Mouse (Mus musculus) limb, embryonic 10.5 days (tissue): ENCODE measurements around the gene Myrf. TPM values are rescaled to one million over a fixed set of nuclear protein-coding genes. Genes with fewer than 3 reads are reported as not detected.
A peak's percentile ranks its signal among the peaks of the same experiment; 100 is the strongest.

ENCODE experiments used
- DNase-seq: peaks from one replicate; pipeline ENCODE4 v3.0.0-alpha.2; 2017; ENCODE audit warnings: low spot score
- H3K27ac ChIP-seq: fragments of 300-500 bp; sonication (generic); 2 replicates; pipeline ENCODE4 v1.5.1; 2016; ENCODE audit warnings: mild to moderate bottlenecking
- H3K27me3 ChIP-seq: fragments of 300-500 bp; sonication (generic); 2 replicates; pipeline ENCODE4 v1.6.1; 2016; ENCODE audit warnings: low read depth, mild to moderate bottlenecking; ENCODE audit not compliant: poor library complexity, severe bottlenecking
- H3K36me3 ChIP-seq: fragments of 300-500 bp; sonication (generic); 2 replicates; pipeline ENCODE4 v1.6.1; 2016; ENCODE audit warnings: mild to moderate bottlenecking, moderate library complexity
- H3K4me1 ChIP-seq: fragments of 300-500 bp; sonication (generic); 2 replicates; pipeline ENCODE4 v1.6.1; 2016
- H3K4me3 ChIP-seq: fragments of 300-500 bp; sonication (generic); 2 replicates; pipeline ENCODE4 v1.5.1; 2016; ENCODE audit warnings: mild to moderate bottlenecking, moderate library complexity
- H3K9me3 ChIP-seq: fragments of 300-500 bp; sonication (generic); replicated peaks from 2 replicates; pipeline ENCODE4 v1.6.1; 2016; ENCODE audit warnings: mild to moderate bottlenecking
- WGBS: fragments of 180-500 bp; shearing (Covaris S2); methylation state at CpG from one replicate; pipeline ENCODE4 v1.1.7; 2016; 5-methylcytosine and 5-hydroxymethylcytosine counted together
- polyA plus RNA-seq: library from polyadenylated mRNA; unstranded; fragments of >200 nt; fragmentation: Nextera tagmentation; extraction: Ambion mirVana; gene quantifications from 2 replicates; pipeline ENCODE4 v1.2.1, GENCODE M21; 2016

The Myrf gene
- polyA plus RNA-seq, 1 experiment from 2014 or later, result 6.8 TPM

- Histone ChIP-seq H3K36me3 (peaks cover 31% of the 10 kb centered on the region), H3K4me3 (no peak overlapping the region), H3K9me3 (no peaks in the 10 kb centered on the region), H3K27ac (0 out of 2 replicates have a peak overlapping the region, but pooled peaks have one; percentile 12), H3K27me3 (no peaks in the 10 kb centered on the region), H3K4me1 (peaks cover 30% of the 10 kb centered on the region)
- no peak for DNase-seq
- WGBS, result 70% methylated on average over 6 of the region's 6 CpGs
Observed at GRCm38 (mm10) chr19:10219593-10219992, 21.0 kb downstream of the Myrf start.

- WGBS, result 61% methylated on average over 3 of the region's 3 CpGs
- H3K4me1 ChIP-seq, result peaks cover 30% of the 10 kb centered on the region
- peak; percentile 70 for DNase-seq
- no peaks in the 10 kb centered on the region for H3K27me3 ChIP-seq
- H3K4me3 ChIP-seq, result no peak overlapping the region
- H3K9me3 ChIP-seq, result no peaks in the 10 kb centered on the region
- peaks cover 32% of the 10 kb centered on the region for H3K36me3 ChIP-seq
- H3K27ac ChIP-seq, result 0 out of 2 replicates have a peak overlapping the region, but pooled peaks have one; percentile 12
Observed at GRCm38 (mm10) chr19:10219108-10219507, 21.4 kb downstream of the Myrf start.

- Histone ChIP-seq H3K27me3 (no peaks in the 10 kb centered on the region), H3K9me3 (no peaks in the 10 kb centered on the region), H3K36me3 (peaks cover 56% of the 10 kb centered on the region), H3K4me1 (peaks cover 8% of the 10 kb centered on the region), H3K4me3 (no peak overlapping the region), H3K27ac (no peak overlapping the region)
- 78% methylated on average over 8 of the region's 8 CpGs for WGBS
- DNase-seq, result no peak
Observed at GRCm38 (mm10) chr19:10216101-10216500, 24.4 kb downstream of the Myrf start.

- H3K4me1 ChIP-seq, result 0 out of 2 replicates have a peak, but pooled peaks cover 7% of the 10 kb centered on the region
- H3K27ac ChIP-seq, result no peak overlapping the region
- H3K36me3 ChIP-seq, result peaks cover 69% of the 10 kb centered on the region
- H3K9me3 ChIP-seq, result no peaks in the 10 kb centered on the region
- H3K4me3 ChIP-seq, result no peak overlapping the region
- WGBS, result 93% methylated on average over 10 of the region's 10 CpGs
- no peaks in the 10 kb centered on the region for H3K27me3 ChIP-seq
- no peak for DNase-seq
Observed at GRCm38 (mm10) chr19:10213796-10214471, 26.6 kb downstream of the Myrf start.

- 89% methylated on average over 4 of the region's 4 CpGs for WGBS
- peaks cover 89% of the 10 kb centered on the region for H3K36me3 ChIP-seq
- no peak overlapping the region for H3K4me3 ChIP-seq
- H3K9me3 ChIP-seq, result no peaks in the 10 kb centered on the region
- H3K27ac ChIP-seq, result no peak overlapping the region
- no peaks in the 10 kb centered on the region for H3K27me3 ChIP-seq
- no peaks in the 10 kb centered on the region for H3K4me1 ChIP-seq
- DNase-seq, result no peak
Observed at GRCm38 (mm10) chr19:10210885-10211284, 29.7 kb downstream of the Myrf start.

GRCm38 (mm10) chr19:10208851-10209250 is 31.7 kb downstream of the Myrf start:
- H3K27ac ChIP-seq, result no peak overlapping the region
- no peak for DNase-seq
- H3K27me3 ChIP-seq, result no peaks in the 10 kb centered on the region
- peaks cover 8% of the 10 kb centered on the region for H3K4me1 ChIP-seq
- H3K36me3 ChIP-seq, result peaks cover 81% of the 10 kb centered on the region
- WGBS, result 89% methylated on average over 3 of the region's 3 CpGs
- H3K4me3 ChIP-seq, result no peak overlapping the region
- no peaks in the 10 kb centered on the region for H3K9me3 ChIP-seq

GRCm38 (mm10) chr19:10205051-10205450 is 35.5 kb downstream of the Myrf start:
- Histone ChIP-seq H3K27me3 (no peaks in the 10 kb centered on the region), H3K4me3 (peak overlapping the region; percentile 94), H3K4me1 (peaks cover 16% of the 10 kb centered on the region), H3K27ac (no peak overlapping the region), H3K36me3 (peaks cover 64% of the 10 kb centered on the region), H3K9me3 (no peaks in the 10 kb centered on the region)
- DNase-seq, result no peak
- 77% methylated on average over 6 of the region's 6 CpGs for WGBS

GRCm38 (mm10) chr19:10204616-10205001 is 35.9 kb downstream of the Myrf start:
- no peak for DNase-seq
- peak overlapping the region; percentile 93 for H3K27ac ChIP-seq
- H3K9me3 ChIP-seq, result no peaks in the 10 kb centered on the region
- peak overlapping the region; percentile 94 for H3K4me3 ChIP-seq
- no peaks in the 10 kb centered on the region for H3K27me3 ChIP-seq
- H3K4me1 ChIP-seq, result peaks cover 16% of the 10 kb centered on the region
- H3K36me3 ChIP-seq, result peaks cover 64% of the 10 kb centered on the region
- WGBS, result 2% methylated on average over 5 of the region's 5 CpGs

GRCm38 (mm10) chr19:10203848-10204615 is 36.5 kb downstream of the Myrf start, which contains the start of the genes Tmem258 and Fen1:
Gene Tmem258 (plus strand): TSS chr19:10204014.
Gene Fen1 (minus strand): TSS chr19:10204169.
- H3K4me1 ChIP-seq, result peaks cover 16% of the 10 kb centered on the region
- H3K9me3 ChIP-seq, result no peaks in the 10 kb centered on the region
- H3K36me3 ChIP-seq, result peaks cover 64% of the 10 kb centered on the region
- no peaks in the 10 kb centered on the region for H3K27me3 ChIP-seq
- peak; percentile 94 for DNase-seq
- H3K27ac ChIP-seq, result peak within 1 kb of the TSS; percentile 93
- H3K4me3 ChIP-seq, result peak within 1 kb of the TSS; percentile 94
- WGBS, result under 1% methylated on average over 40 of the region's 40 CpGs

GRCm38 (mm10) chr19:10203146-10203847 is 37.3 kb downstream of the Myrf start:
- Histone ChIP-seq H3K36me3 (peaks cover 64% of the 10 kb centered on the region), H3K27ac (peak overlapping the region; percentile 93)
- WGBS, result 2% methylated on average over 23 of the region's 23 CpGs

GRCm38 (mm10) chr19:10198723-10199122 is 41.8 kb downstream of the Myrf start:
- WGBS, result 35% methylated on average over 3 of the region's 3 CpGs
- DNase-seq, result peak; percentile 90
- H3K4me3 ChIP-seq, result no peak overlapping the region
- H3K27me3 ChIP-seq, result no peaks in the 10 kb centered on the region
- H3K36me3 ChIP-seq, result peaks cover 84% of the 10 kb centered on the region
- peaks cover 8% of the 10 kb centered on the region for H3K4me1 ChIP-seq
- no peaks in the 10 kb centered on the region for H3K9me3 ChIP-seq
- H3K27ac ChIP-seq, result no peak overlapping the region

More at GRCm38 (mm10) chr19:10203146-10203847, 37.3 kb downstream of the Myrf start:
- peak overlapping the region; percentile 94 for H3K4me3 ChIP-seq
- H3K9me3 ChIP-seq, result no peaks in the 10 kb centered on the region
- no peaks in the 10 kb centered on the region for H3K27me3 ChIP-seq
- no peak for DNase-seq
- peaks cover 16% of the 10 kb centered on the region for H3K4me1 ChIP-seq

- Histone ChIP-seq H3K27me3 (no peaks in the 10 kb centered on the region), H3K4me1 (peaks cover 8% of the 10 kb centered on the region), H3K4me3 (no peak overlapping the region), H3K36me3 (peaks cover 88% of the 10 kb centered on the region), H3K27ac (no peak overlapping the region), H3K9me3 (no peaks in the 10 kb centered on the region)
- 81% methylated on average over 2 of the region's 2 CpGs for WGBS
- DNase-seq, result no peak
Observed at GRCm38 (mm10) chr19:10198286-10198685, 42.3 kb downstream of the Myrf start.
